Mouse (Mus musculus) layer of hippocampus, adult 2 months (tissue): ENCODE data around the gene Mrps14. TPM values are rescaled to one million over a fixed set of nuclear protein-coding genes. Genes with fewer than 3 reads are reported as not detected.
A peak's percentile ranks its signal among the peaks of the same experiment; 100 is the strongest.

ENCODE experiments used
- DNase-seq, 2 experiments: peaks; one replicate each; pipeline ENCODE4 v3.0.0; 2022; ENCODE audit warnings: low spot score in 2 of 2
- H3K27ac ChIP-seq: fragments of 200-600 bp; 2 replicates; pipeline ENCODE4 v1.8.1; 2022
- H3K4me3 ChIP-seq: fragments of 200-600 bp; 2 replicates; pipeline ENCODE4 v1.8.1; 2022; ENCODE audit warnings: mild to moderate bottlenecking
- CTCF ChIP-seq: fragments of 200-600 bp; conservative IDR thresholded peaks from 2 replicates; pipeline ENCODE4 v1.8.1; 2022; ENCODE audit warnings: antibody characterized with exemption, mild to moderate bottlenecking, moderate library complexity
- total RNA-seq, 2 experiments: library from RNA; stranded (reverse); gene quantifications; 2 replicates each; pipeline ENCODE4 v1.2.3; 2021

The Mrps14 gene
- total RNA-seq, 2 experiments from 2014 or later: 61.7 to 65.0 TPM

DNA sequence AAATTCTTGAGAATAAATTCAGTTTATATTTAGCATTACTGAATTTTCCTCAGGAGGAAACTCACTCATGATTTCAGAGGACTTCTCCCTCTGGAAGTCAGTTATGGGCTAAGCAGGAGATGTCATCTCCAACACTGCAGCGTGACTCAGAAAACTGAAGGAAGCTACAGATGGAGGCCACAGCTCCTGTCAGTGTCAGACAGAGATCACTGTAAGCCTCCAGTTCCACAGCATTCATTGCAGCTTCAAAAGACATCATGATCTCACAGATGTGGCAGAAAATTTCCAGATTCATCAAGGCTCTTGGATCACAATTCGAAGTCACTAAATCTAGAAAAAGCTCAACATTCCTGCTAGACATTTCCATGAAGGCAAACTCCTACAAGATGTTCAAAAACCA, 43.0 kb downstream of the Mrps14 start:
- TF ChIP-seq CTCF: no peak
- H3K4me3 ChIP-seq: no peak overlapping the region
- no peak for DNase-seq
- peak overlapping the region; percentile 6; the same call in 1 of the 2 replicates for H3K27ac ChIP-seq

DNA sequence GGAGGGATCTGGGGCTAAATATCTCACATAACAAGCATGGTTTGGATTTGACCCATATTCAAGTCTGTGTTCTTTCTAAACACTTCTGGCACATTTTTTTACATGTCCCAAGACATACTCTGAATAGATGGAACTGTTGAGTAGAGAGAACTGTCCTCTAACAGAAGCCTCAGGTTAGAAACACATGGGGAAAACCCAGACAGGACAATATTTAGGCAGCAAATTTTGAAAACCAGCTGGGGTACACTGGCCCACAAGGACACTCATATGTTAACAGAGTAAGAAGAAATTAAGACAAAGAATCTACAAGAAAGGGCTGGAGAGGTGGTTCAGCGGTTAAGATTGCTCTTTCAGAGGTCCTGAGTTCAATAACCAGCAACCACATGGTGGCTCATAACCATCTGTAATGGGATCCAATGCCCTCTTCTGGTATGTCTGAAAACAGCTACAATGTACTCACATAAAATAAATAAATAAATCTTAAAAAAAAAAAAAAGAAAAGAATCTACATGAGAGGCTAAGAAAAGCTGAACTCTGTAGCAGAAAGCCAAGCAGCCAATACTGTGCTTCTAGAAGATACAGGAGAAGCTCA, 43.9 kb downstream of the Mrps14 start:
- TF ChIP-seq CTCF: no peak
- Histone ChIP-seq H3K27ac (no peak overlapping the region; the same call in 1 of the 2 replicates), H3K4me3 (no peak overlapping the region)
- DNase-seq: no peak

DNA sequence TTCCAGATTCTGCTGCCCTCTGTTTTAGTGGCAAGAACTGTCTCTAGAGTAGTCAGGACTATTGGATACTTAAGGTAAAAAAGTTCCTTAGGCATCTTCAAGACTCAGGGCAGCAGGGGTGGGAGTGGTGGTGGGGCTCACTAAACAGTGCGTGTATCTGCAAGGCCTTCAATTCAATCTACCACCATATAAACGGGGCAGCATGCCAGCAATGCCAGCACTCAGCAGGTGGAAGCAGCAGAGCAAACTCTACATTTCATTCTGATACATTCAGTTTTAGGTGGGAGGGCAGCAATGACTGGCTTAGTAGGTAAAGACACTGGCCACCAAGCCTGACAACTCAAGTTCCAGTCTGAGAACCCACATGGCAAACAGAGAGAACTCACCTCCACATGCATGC, 45.1 kb downstream of the Mrps14 start:
- no peak for TF ChIP-seq CTCF
- no peak overlapping the region for H3K27ac ChIP-seq
- DNase-seq: no peak
- no peak overlapping the region for H3K4me3 ChIP-seq

DNA sequence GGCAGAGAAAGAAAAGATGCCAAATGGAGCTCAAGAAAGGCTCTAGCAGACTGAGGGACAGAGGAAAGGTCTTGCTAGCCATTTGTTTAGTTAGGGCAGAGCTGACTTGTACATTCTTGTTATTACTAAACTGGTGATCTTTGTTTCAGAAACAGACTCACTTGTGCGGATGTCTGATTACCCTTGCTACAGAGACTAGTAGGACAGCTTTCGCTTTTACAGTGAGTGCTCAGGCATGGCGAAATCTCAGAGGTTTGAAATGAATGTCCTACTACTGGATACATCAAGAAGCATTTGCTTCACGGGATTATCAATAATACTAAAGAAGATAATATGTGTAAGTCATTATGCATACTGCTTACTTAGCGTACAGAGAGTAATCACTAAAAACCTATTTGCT, 49.7 kb downstream of the Mrps14 start:
- Histone ChIP-seq H3K4me3 (no peak overlapping the region), H3K27ac (no peak overlapping the region)
- no peak for DNase-seq
- TF ChIP-seq CTCF: no peak

DNA sequence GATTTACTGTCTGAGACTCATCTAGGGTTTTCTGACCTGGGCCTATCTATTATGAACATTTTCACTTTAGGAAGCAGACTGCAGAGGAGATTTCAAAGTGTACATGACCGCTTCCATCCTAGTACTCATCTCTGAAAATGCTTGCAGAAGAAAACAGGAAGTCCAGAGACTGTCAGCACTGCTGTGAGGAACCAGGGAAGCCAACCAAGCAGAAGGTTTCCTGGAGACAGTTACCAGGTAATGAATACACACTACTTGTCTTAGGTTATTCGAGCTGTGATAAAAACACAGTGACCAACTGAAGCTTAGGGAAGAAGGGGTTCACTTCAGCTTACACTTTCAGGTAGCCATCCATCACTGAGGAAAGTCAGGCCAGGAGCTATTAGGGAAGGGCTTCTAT, 50.9 kb downstream of the Mrps14 start:
- TF ChIP-seq CTCF: no peak
- no peak overlapping the region for H3K4me3 ChIP-seq
- no peak for DNase-seq
- H3K27ac ChIP-seq: peak overlapping the region; percentile 12; the same call in 1 of the 2 replicates

DNA sequence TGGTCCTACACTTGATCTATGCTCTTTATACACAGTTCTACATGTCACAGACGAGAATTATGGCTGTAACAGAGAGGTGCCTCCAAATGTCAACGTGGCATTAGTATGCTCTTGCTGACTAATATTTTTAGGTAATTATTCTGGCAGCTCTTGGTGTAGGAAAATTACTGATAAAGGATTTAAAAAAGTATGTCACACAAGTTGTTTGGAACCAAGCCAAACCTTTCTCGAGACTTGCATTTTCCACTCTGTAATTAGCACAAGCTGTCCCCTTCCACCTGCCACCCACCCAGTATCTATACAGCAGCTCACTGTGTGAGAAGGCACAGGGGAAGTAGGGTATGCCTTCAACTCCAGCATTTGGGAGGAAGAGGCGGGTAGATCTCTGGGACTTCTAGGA, 51.8 kb downstream of the Mrps14 start:
- no peak overlapping the region for H3K4me3 ChIP-seq
- H3K27ac ChIP-seq: peak overlapping the region; percentile 12; the same call in 1 of the 2 replicates
- peak in 1 of 2 experiments; percentile 56 for DNase-seq

DNA sequence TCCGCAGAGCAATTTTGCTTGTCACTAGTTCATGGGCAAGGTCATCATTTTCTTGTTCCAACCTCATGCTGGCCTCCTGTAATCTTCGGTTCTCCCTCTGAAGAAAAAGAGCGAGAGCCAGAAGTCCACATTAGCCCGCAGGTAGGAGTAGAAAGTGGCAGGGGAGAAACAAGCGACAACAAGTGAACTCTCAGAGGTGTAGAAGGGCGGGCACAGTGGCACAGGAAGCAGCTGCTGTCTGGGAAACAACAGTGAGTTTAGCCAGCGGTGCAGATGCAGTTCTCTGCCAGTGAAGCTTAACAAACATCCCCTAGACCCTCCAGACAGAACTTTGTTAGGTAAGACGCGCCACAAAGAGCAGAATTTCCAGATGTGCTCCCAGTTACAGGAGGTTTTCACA, 52.5 kb downstream of the Mrps14 start:
- TF ChIP-seq CTCF: no peak
- peak overlapping the region; percentile 56; the same call in 1 of the 2 replicates for H3K27ac ChIP-seq
- DNase-seq: no peak
- no peak overlapping the region for H3K4me3 ChIP-seq

More for the DNA sequence above, 51.8 kb downstream of the Mrps14 start:
- TF ChIP-seq CTCF: no peak

DNA sequence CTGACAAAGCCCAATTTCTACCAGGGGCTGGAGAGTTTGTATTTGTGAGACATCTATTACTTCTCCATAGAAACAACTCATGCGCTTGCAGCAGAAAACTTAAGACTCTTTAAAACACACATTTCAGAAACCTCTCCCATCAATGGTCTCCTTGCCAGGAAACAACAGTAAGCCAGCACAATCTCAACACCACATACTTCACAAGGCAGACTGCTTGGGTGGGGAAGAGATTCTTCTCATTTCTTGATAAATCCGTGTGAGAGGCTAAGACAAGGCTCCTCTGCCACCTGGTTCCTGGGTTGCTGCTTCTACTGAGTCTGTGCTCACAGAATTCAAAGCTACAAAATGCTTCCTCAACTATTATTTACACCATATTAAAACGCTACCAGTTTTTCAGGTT, 54.8 kb downstream of the Mrps14 start:
- Histone ChIP-seq H3K4me3 (no peak overlapping the region), H3K27ac (peak overlapping the region; percentile 66)
- DNase-seq: no peak
- TF ChIP-seq CTCF: no peak

DNA sequence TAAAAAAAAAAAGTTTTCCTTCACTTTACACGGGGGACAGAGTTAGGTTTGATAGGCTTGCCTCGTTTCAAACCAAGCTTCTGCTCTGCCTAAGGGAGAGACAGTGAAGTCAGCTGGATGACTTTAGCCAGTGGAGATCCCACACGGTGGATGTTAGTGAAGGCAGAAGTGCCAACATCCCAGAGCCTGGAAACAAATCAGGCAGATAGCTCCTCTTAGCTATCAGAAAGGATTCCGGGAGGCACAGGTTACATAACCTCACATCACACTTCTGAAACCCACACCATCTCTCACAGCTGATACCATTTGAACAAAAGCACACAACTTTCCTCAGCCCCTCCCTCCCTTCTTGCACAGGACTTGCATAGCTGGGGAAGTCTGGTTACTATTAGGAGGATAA, 55.8 kb downstream of the Mrps14 start:
- Histone ChIP-seq H3K27ac (peak overlapping the region; percentile 66; the same call in 1 of the 2 replicates), H3K4me3 (no peak overlapping the region)
- no peak for TF ChIP-seq CTCF
- no peak for DNase-seq

DNA sequence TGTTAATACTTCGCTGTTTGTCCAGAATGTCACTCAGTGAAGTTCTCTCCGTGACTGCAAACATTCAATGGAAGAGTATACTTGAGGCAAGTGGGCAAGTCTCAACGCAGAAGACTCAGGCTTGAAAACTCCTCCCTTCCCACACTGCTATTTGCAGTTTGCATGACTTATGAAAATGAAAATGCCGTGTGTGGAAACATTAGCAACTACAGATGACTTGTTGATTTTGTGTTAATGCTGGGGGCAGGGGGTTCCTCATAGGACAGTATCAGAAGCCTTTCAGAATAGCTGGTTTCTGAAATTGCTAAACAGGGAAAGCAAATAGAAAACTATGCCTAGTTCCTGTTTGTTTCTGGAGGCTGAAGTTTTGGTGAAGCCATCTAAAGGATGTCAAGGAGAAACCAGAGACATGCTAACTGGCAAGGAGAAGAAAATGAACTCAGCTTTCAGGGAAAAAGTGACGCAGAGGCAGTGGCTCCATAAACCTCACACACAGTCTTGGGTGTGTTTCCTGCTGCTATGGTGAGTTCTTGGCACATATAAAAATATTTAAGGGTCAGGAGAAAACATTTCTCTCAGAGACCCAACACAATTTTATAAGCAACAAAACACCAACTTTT, 56.5 kb downstream of the Mrps14 start:
- Histone ChIP-seq H3K27ac (peak overlapping the region; percentile 66; the same call in 1 of the 2 replicates), H3K4me3 (no peak overlapping the region)
- no peak for TF ChIP-seq CTCF
- no peak for DNase-seq

Other genes with a start within 250 kb of the Mrps14 start
- gene 4930523C07Rik, start 150.8 kb upstream of the Mrps14 start, total RNA-seq: 1 to 10 TPM; 2.2 to 2.3 TPM
- gene Tnn, start 41.6 kb upstream of the Mrps14 start, total RNA-seq: under 1 TPM in 1 of 2 experiments, not detected in 1; 0.10 TPM
- 10 to 100 TPM; 88.7 to 91.3 TPM for gene Cacybp, start 17.7 kb downstream of the Mrps14 start, total RNA-seq